Mouse (Mus musculus) midbrain, embryonic 14.5 days (tissue): Measurements from ENCODE around the gene Prrt1. TPM values are rescaled to one million over a fixed set of nuclear protein-coding genes. Genes with fewer than 3 reads are reported as not detected.

Source experiments
- ATAC-seq: fragments of 200-750 bp; cut with Nextera tagmentation; 2 replicates; pipeline ENCODE4 v1.8.0; 2017; ENCODE audit warnings: moderate number of reproducible peaks, moderate library complexity; ENCODE audit not compliant: low FRiP score, low TSS enrichment
- DNase-seq: peaks from one replicate; pipeline ENCODE4 v3.0.0-alpha.2; 2015
- H3K27ac ChIP-seq: fragments of 300-500 bp; sonication (generic); replicated peaks from 2 replicates; pipeline ENCODE4 v1.5.1; 2014; ENCODE audit warnings: mild to moderate bottlenecking, low read depth, low read length, moderate library complexity
- H3K27me3 ChIP-seq: fragments of 300-500 bp; sonication (generic); 2 replicates; pipeline ENCODE4 v1.6.1; 2014; ENCODE audit warnings: low read length, control low read depth, mixed read lengths; ENCODE audit not compliant: control insufficient read depth, insufficient read depth
- H3K36me3 ChIP-seq: fragments of 300-500 bp; sonication (generic); 2 replicates; pipeline ENCODE4 v1.6.1; 2014; ENCODE audit warnings: low read length, control low read depth; ENCODE audit not compliant: control insufficient read depth, insufficient read depth
- H3K4me1 ChIP-seq: fragments of 300-500 bp; sonication (generic); 2 replicates; pipeline ENCODE4 v1.6.1; 2014; ENCODE audit warnings: mild to moderate bottlenecking, antibody characterized with exemption, low read length, control low read depth; ENCODE audit not compliant: control insufficient read depth, insufficient read depth
- H3K4me2 ChIP-seq: fragments of 300-500 bp; sonication (generic); 2 replicates; pipeline ENCODE4 v1.6.1; 2014; ENCODE audit warnings: mild to moderate bottlenecking, low read length, moderate library complexity
- H3K4me3 ChIP-seq: fragments of 300-500 bp; sonication (generic); replicated peaks from 2 replicates; pipeline ENCODE4 v1.5.1; 2014; ENCODE audit warnings: low read depth, low read length
- H3K9ac ChIP-seq: fragments of 300-500 bp; sonication (generic); replicated peaks from 2 replicates; pipeline ENCODE4 v1.6.1; 2014; ENCODE audit warnings: mild to moderate bottlenecking, low read length, moderate library complexity
- H3K9me3 ChIP-seq: fragments of 300-500 bp; sonication (generic); 2 replicates; pipeline ENCODE4 v1.6.1; 2016; ENCODE audit warnings: low read length, control low read depth, mixed read lengths; ENCODE audit not compliant: control insufficient read depth
- WGBS: fragments of 180-500 bp; shearing (Covaris S2); extraction: QIAGEN DNeasy Blood & Tissue Kit; methylation state at CpG from one replicate; pipeline ENCODE4 v1.1.7; 2014; 5-methylcytosine and 5-hydroxymethylcytosine counted together
- polyA plus RNA-seq: library from polyadenylated mRNA; unstranded; fragments of >200 nt; fragmentation: Nextera tagmentation; extraction: Ambion mirVana; gene quantifications from 2 replicates; pipeline ENCODE4 v1.2.1, GENCODE M21; 2014

The Prrt1 gene
- polyA plus RNA-seq, 1 experiment from 2014 or later = 12.4 TPM

DNA sequence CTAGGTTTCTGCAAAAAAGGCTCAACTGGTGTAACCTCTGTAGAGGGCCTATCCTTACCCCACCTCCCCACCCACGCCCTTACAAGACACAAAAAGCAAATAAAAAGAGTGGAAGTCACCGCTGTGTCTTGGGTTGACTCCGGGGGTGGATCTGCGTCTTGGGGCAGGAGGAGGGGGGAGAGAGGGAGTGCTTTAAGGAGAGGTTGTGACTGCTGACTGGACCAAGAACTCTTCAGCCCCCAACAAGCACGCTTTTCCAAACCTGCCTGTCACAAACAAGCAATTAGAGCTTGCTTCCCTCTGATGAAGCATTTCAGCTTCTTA lies 727 bp upstream of the Prrt1 start:
- H3K9ac ChIP-seq = peak overlapping the region; percentile 68; the same call in 1 of the 2 replicates
- no peak for ATAC-seq

DNA sequence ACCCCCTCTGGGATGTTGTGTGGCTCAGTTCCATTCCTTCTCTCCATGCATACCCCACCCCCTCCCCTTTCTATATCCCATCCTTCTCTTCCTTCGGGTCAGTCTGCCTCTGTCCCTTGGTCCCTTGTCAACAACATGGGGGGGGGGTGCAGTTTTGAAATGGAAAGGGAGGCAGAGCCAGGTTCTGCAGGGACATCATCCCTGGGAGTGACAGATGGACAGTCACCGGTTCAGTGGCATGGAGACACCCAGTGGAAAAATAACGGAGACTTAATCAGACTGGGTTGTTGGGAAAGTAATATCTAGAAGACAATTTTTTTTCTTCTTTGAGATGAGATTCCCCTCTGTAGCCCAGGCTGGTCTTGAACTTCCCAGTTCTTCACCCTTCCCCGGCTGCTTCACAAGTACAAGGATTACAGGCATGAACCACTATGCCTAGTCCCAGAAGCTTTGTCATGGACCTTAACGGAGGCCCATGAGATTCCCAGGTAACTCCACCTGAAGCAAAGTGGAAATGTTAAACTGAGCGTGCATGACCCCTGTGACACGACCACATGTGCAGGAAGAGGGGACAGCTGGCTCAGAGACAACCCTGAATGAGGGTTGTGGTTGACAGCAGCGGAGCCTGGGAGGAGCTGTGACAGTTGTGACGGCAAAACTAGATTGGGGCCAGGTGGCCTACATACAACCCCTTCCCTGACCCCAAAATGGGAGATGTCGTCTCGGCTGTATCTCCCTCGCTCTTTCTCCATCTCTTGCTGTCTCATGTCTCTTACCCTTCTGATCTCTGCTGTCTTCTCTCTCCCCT lies 667 bp downstream of the Prrt1 start:
- H3K9me3 ChIP-seq = no peaks in the 10 kb centered on the region
- H3K27me3 ChIP-seq = peaks cover 14% of the 10 kb centered on the region; the same call in 1 of the 2 replicates
- H3K27ac ChIP-seq = peak overlapping the region; percentile 93; the same call in 1 of the 2 replicates
- peak overlapping the region; percentile 90 for H3K4me2 ChIP-seq
- 17% methylated on average over 12 of the region's 12 CpGs for WGBS
- peak overlapping the region; percentile 71 for H3K4me3 ChIP-seq
- H3K36me3 ChIP-seq = no peaks in the 10 kb centered on the region
- H3K4me1 ChIP-seq = peaks cover 53% of the 10 kb centered on the region
- no peak for DNase-seq
- peak overlapping the region; percentile 68 for H3K9ac ChIP-seq
- ATAC-seq = no peak

More for the DNA sequence above, 727 bp upstream of the Prrt1 start:
- Histone ChIP-seq H3K9me3 (no peaks in the 10 kb centered on the region), H3K36me3 (no peaks in the 10 kb centered on the region), H3K27ac (peak overlapping the region; percentile 93), H3K4me3 (peak overlapping the region; percentile 71), H3K27me3 (peaks cover 14% of the 10 kb centered on the region; the same call in 1 of the 2 replicates), H3K4me1 (peaks cover 53% of the 10 kb centered on the region), H3K4me2 (peak overlapping the region; percentile 90)
- 15% methylated on average over 5 of the region's 5 CpGs for WGBS
- DNase-seq = no peak

DNA sequence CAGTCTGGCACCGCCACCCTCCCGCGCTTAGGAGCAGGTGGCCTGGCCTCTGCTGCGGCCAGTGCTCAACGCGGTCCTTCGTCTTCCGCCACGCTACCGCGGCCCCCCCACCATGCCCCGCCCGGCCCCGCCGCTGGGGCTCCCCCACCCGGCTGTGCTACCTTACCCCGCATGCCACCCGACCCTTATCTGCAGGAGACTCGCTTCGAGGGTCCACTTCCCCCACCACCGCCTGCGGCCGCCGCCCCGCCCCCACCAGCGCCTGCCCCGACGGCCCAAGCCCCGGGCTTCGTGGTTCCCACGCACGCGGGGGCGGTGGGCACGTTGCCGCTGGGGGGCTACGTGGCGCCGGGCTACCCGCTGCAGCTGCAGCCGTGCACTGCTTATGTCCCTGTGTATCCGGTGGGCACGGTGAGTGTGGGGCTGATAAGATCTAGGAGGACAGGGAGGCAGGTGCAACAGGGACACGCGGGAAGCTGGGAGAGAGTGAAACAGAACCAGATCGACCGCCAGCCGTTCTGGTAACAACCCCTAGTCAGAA lies 1.5 kb downstream of the Prrt1 start:
- peak overlapping the region; percentile 90 for H3K4me2 ChIP-seq
- peak; percentile 23 for DNase-seq

DNA sequence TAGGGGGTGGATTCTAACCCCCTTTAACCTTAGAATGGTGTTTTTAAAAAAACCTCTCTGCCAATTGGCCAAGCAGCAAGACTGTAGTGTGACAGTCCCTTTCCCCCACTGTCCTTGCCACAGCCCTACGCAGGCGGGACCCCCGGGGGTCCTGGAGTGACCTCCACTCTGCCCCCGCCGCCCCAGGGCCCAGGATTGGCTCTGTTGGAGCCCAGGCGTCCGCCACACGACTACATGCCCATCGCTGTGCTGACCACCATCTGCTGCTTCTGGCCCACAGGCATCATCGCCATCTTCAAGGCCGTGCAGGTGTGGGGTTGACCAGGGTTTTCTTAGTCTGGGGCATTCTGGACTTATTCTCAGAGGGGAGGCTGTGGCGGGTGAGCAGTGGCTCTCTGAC lies 2.3 kb downstream of the Prrt1 start:
- no peak for DNase-seq
- peaks cover 44% of the 10 kb centered on the region for H3K4me1 ChIP-seq
- H3K9me3 ChIP-seq = no peaks in the 10 kb centered on the region

More for the DNA sequence above, 1.5 kb downstream of the Prrt1 start:
- H3K9ac ChIP-seq = peak overlapping the region; percentile 43
- ATAC-seq = no peak
- H3K4me1 ChIP-seq = peaks cover 52% of the 10 kb centered on the region
- peak overlapping the region; percentile 71 for H3K4me3 ChIP-seq
- H3K36me3 ChIP-seq = no peaks in the 10 kb centered on the region
- no peak overlapping the region for H3K27ac ChIP-seq
- 2% methylated on average over 48 of the region's 48 CpGs for WGBS
- peaks cover 14% of the 10 kb centered on the region; the same call in 1 of the 2 replicates for H3K27me3 ChIP-seq
- no peaks in the 10 kb centered on the region for H3K9me3 ChIP-seq

GRCm38 (mm10) chr17:34632261-34632691 lies 2.9 kb downstream of the Prrt1 start:
- no peak for ATAC-seq
- Histone ChIP-seq H3K4me2 (peak overlapping the region; percentile 90), H3K36me3 (no peaks in the 10 kb centered on the region), H3K9me3 (no peaks in the 10 kb centered on the region), H3K27me3 (peaks cover 14% of the 10 kb centered on the region; the same call in 1 of the 2 replicates), H3K4me1 (peaks cover 44% of the 10 kb centered on the region), H3K27ac (no peak overlapping the region), H3K4me3 (peak overlapping the region; percentile 71), H3K9ac (peak overlapping the region; percentile 43; the same call in 1 of the 2 replicates)
- DNase-seq = peak; percentile 43
- 1% methylated on average over 26 of the region's 26 CpGs for WGBS

More for the DNA sequence above, 2.3 kb downstream of the Prrt1 start:
- Histone ChIP-seq H3K36me3 (no peaks in the 10 kb centered on the region), H3K27ac (no peak overlapping the region), H3K27me3 (peaks cover 14% of the 10 kb centered on the region; the same call in 1 of the 2 replicates), H3K4me2 (peak overlapping the region; percentile 90), H3K9ac (peak overlapping the region; percentile 43; the same call in 1 of the 2 replicates), H3K4me3 (peak overlapping the region; percentile 71)
- WGBS = 7% methylated on average over 12 of the region's 12 CpGs
- no peak for ATAC-seq

DNA sequence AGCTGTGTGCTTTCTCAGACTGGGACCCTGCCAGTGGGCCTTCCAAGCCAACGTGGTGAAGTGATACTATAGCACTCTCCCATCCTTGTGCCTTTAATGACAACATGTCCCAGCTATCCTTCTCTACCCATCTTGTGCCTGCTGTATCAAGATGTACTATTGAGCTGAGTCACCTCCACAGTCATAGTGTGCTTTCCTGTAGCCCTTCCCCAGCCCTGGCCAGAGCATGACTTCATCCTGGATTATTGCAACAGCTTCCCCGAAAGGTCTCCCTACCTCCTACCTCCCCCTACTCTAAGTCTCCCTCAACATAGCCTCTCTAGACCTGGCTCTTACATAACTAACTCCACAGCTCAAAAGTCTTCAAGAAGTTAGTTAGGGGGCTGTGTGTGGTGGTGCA lies 6.3 kb downstream of the Prrt1 start:
- H3K4me2 ChIP-seq = no peak overlapping the region
- DNase-seq = no peak
- no peak overlapping the region for H3K27ac ChIP-seq
- H3K9me3 ChIP-seq = no peaks in the 10 kb centered on the region
- WGBS = 86% methylated on average over 2 of the region's 2 CpGs
- H3K36me3 ChIP-seq = no peaks in the 10 kb centered on the region
- no peak overlapping the region for H3K9ac ChIP-seq
- ATAC-seq = no peak
- peaks cover 19% of the 10 kb centered on the region for H3K4me1 ChIP-seq
- no peak overlapping the region for H3K4me3 ChIP-seq
- peaks cover 14% of the 10 kb centered on the region; the same call in 1 of the 2 replicates for H3K27me3 ChIP-seq

DNA sequence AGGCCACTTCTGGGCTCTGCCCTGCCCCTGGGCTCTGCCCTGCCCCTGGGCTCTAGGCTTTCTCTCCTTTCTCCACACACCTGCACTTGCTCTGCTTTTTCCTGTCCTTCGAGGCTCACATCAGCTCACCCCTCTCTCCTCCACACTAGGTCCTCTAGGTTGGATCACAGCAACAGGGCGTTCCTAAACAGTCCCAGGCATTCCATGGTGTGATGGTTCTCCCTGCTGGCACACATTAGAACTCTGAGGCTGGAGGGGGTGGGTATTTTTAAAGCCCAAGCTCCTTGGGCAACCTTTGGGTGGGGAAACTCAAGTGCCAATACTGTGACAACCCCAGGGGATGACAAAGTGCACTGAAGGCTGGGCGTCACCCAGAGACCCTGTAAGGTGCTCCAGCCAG lies 8.1 kb downstream of the Prrt1 start:
- Histone ChIP-seq H3K9ac (no peak overlapping the region), H3K27me3 (peaks cover 1% of the 10 kb centered on the region; the same call in 1 of the 2 replicates), H3K4me1 (peaks cover 1% of the 10 kb centered on the region; the same call in 1 of the 2 replicates), H3K36me3 (no peaks in the 10 kb centered on the region), H3K27ac (no peak overlapping the region), H3K4me3 (no peak overlapping the region), H3K9me3 (no peaks in the 10 kb centered on the region), H3K4me2 (no peak overlapping the region)
- no peak for DNase-seq
- ATAC-seq = no peak
- 74% methylated on average over 3 of the region's 3 CpGs for WGBS

- Histone ChIP-seq H3K4me2 (no peak overlapping the region), H3K27ac (no peak overlapping the region), H3K4me3 (no peak overlapping the region), H3K4me1 (no peaks in the 10 kb centered on the region), H3K36me3 (no peaks in the 10 kb centered on the region), H3K9ac (no peak overlapping the region), H3K27me3 (no peaks in the 10 kb centered on the region), H3K9me3 (no peaks in the 10 kb centered on the region)
- ATAC-seq = no peak
- 86% methylated on average over 7 of the region's 7 CpGs for WGBS
- no peak for DNase-seq
Observed at GRCm38 (mm10) chr17:34639461-34640255, 10.3 kb downstream of the Prrt1 start.
